Mouse (Mus musculus): Measurements from ENCODE around the gene Adra1d. TPM values are rescaled to one million over a fixed set of nuclear protein-coding genes. Genes with fewer than 3 reads are reported as not detected.

The Adra1d gene
- polyA plus RNA-seq, 1 experiment: not detected

GRCm38 (mm10) chr2:131546308-131546700 is 15.8 kb downstream of the Adra1d start:
- Histone ChIP-seq H3K4me1 (ENCODE audit: control insufficient read depth, insufficient read depth, low read length) (no peaks in the 10 kb centered on the region), H3K4me3 (replicated peaks; ENCODE audit: control insufficient read depth, low read depth, low read length) (no peak overlapping the region), H3K27ac (ENCODE audit: control insufficient read depth, insufficient read depth, low read depth, low read length, poor library complexity) (no peak overlapping the region)
- no peak for TF ChIP-seq CTCF (IDR thresholded peaks at IDR 0.05; ENCODE audit: control insufficient read depth, insufficient read depth, low read length)
- TF ChIP-seq POLR2A (IDR thresholded peaks at IDR 0.05; ENCODE audit: borderline replicate concordance, control insufficient read depth, low read depth, low read length): no peak
- WGBS: 4% methylated on average over 27 of the region's 27 CpGs

GRCm38 (mm10) chr2:131545386-131546307 is 16.4 kb downstream of the Adra1d start:
- Histone ChIP-seq H3K27ac (ENCODE audit: control insufficient read depth, insufficient read depth, low read depth, low read length, poor library complexity) (no peak overlapping the region), H3K4me1 (ENCODE audit: control insufficient read depth, insufficient read depth, low read length) (no peaks in the 10 kb centered on the region), H3K4me3 (replicated peaks; ENCODE audit: control insufficient read depth, low read depth, low read length) (peak overlapping the region; percentile 11)
- TF ChIP-seq CTCF (IDR thresholded peaks at IDR 0.05; ENCODE audit: control insufficient read depth, insufficient read depth, low read length) (peak; percentile 67), POLR2A (IDR thresholded peaks at IDR 0.05; ENCODE audit: borderline replicate concordance, control insufficient read depth, low read depth, low read length) (no peak)
- 2% methylated on average over 45 of the region's 45 CpGs for WGBS

GRCm38 (mm10) chr2:131542531-131542930 is 19.6 kb downstream of the Adra1d start:
- Histone ChIP-seq H3K27ac (ENCODE audit: control insufficient read depth, insufficient read depth, low read depth, low read length, poor library complexity) (no peak overlapping the region), H3K4me1 (ENCODE audit: control insufficient read depth, insufficient read depth, low read length) (no peaks in the 10 kb centered on the region), H3K4me3 (replicated peaks; ENCODE audit: control insufficient read depth, low read depth, low read length) (no peak overlapping the region)
- no peak; the same call in 1 of the 2 replicates for TF ChIP-seq CTCF (IDR thresholded peaks at IDR 0.05; ENCODE audit: control insufficient read depth, insufficient read depth, low read length)
- no peak for TF ChIP-seq POLR2A (IDR thresholded peaks at IDR 0.05; ENCODE audit: borderline replicate concordance, control insufficient read depth, low read depth, low read length)
- 47% methylated on average over 6 of the region's 6 CpGs for WGBS

GRCm38 (mm10) chr2:131541686-131542085 is 20.4 kb downstream of the Adra1d start:
- H3K4me1 ChIP-seq (ENCODE audit: control insufficient read depth, insufficient read depth, low read length): no peaks in the 10 kb centered on the region
- no peak for TF ChIP-seq POLR2A (IDR thresholded peaks at IDR 0.05; ENCODE audit: borderline replicate concordance, control insufficient read depth, low read depth, low read length)
- no peak for TF ChIP-seq CTCF (IDR thresholded peaks at IDR 0.05; ENCODE audit: control insufficient read depth, insufficient read depth, low read length)
- 80% methylated on average over 4 of the region's 4 CpGs for WGBS
- H3K4me3 ChIP-seq (replicated peaks; ENCODE audit: control insufficient read depth, low read depth, low read length): no peak overlapping the region
- no peak overlapping the region for H3K27ac ChIP-seq (ENCODE audit: control insufficient read depth, insufficient read depth, low read depth, low read length, poor library complexity)

- H3K4me3 ChIP-seq (replicated peaks; ENCODE audit: control insufficient read depth, low read depth, low read length): no peak overlapping the region
- no peak overlapping the region for H3K27ac ChIP-seq (ENCODE audit: control insufficient read depth, insufficient read depth, low read depth, low read length, poor library complexity)
- TF ChIP-seq POLR2A (IDR thresholded peaks at IDR 0.05; ENCODE audit: borderline replicate concordance, control insufficient read depth, low read depth, low read length): no peak
- TF ChIP-seq CTCF (IDR thresholded peaks at IDR 0.05; ENCODE audit: control insufficient read depth, insufficient read depth, low read length): no peak
- H3K4me1 ChIP-seq (ENCODE audit: control insufficient read depth, insufficient read depth, low read length): no peaks in the 10 kb centered on the region
- 78% methylated on average over 6 of the region's 6 CpGs for WGBS
These were observed 22.3 kb downstream of the Adra1d start for GRCm38 (mm10) chr2:131539780-131540179.

GRCm38 (mm10) chr2:131538341-131538740 is 23.7 kb downstream of the Adra1d start:
- H3K4me1 ChIP-seq (ENCODE audit: control insufficient read depth, insufficient read depth, low read length): no peaks in the 10 kb centered on the region
- H3K4me3 ChIP-seq (replicated peaks; ENCODE audit: control insufficient read depth, low read depth, low read length): no peak overlapping the region
- TF ChIP-seq POLR2A (IDR thresholded peaks at IDR 0.05; ENCODE audit: borderline replicate concordance, control insufficient read depth, low read depth, low read length): no peak
- TF ChIP-seq CTCF (IDR thresholded peaks at IDR 0.05; ENCODE audit: control insufficient read depth, insufficient read depth, low read length): no peak
- no peak overlapping the region for H3K27ac ChIP-seq (ENCODE audit: control insufficient read depth, insufficient read depth, low read depth, low read length, poor library complexity)
- 79% methylated on average over 7 of the region's 7 CpGs for WGBS

GRCm38 (mm10) chr2:131535168-131535567 is 26.9 kb downstream of the Adra1d start:
- Histone ChIP-seq H3K27ac (ENCODE audit: control insufficient read depth, insufficient read depth, low read depth, low read length, poor library complexity) (no peak overlapping the region), H3K4me3 (replicated peaks; ENCODE audit: control insufficient read depth, low read depth, low read length) (no peak overlapping the region), H3K4me1 (ENCODE audit: control insufficient read depth, insufficient read depth, low read length) (no peaks in the 10 kb centered on the region)
- no peak for TF ChIP-seq CTCF (IDR thresholded peaks at IDR 0.05; ENCODE audit: control insufficient read depth, insufficient read depth, low read length)
- no peak for TF ChIP-seq POLR2A (IDR thresholded peaks at IDR 0.05; ENCODE audit: borderline replicate concordance, control insufficient read depth, low read depth, low read length)
- WGBS: 65% methylated on average over 5 of the region's 5 CpGs

GRCm38 (mm10) chr2:131531271-131531670 is 30.8 kb downstream of the Adra1d start:
- Histone ChIP-seq H3K4me3 (replicated peaks; ENCODE audit: control insufficient read depth, low read depth, low read length) (no peak overlapping the region), H3K4me1 (ENCODE audit: control insufficient read depth, insufficient read depth, low read length) (no peaks in the 10 kb centered on the region), H3K27ac (ENCODE audit: control insufficient read depth, insufficient read depth, low read depth, low read length, poor library complexity) (no peak overlapping the region)
- 82% methylated on average over 7 of the region's 7 CpGs for WGBS
- TF ChIP-seq CTCF (IDR thresholded peaks at IDR 0.05; ENCODE audit: control insufficient read depth, insufficient read depth, low read length) (no peak), POLR2A (IDR thresholded peaks at IDR 0.05; ENCODE audit: borderline replicate concordance, control insufficient read depth, low read depth, low read length) (no peak)
